Mouse (Mus musculus) cerebellum, adult 9-10 months (tissue): ENCODE measurements at regions not wholly inside any gene's neighbourhood (a gene's known extent, or its start where the extent isn't known, plus 50 kb on each side); places are given as distances from the start of the nearest gene placed in this dataset.

Source experiments
- DNase-seq: peaks from one replicate; pipeline ENCODE4 v3.0.0; 2022

GRCm38 (mm10) chr1:184454381-184454780 is 278.0 kb downstream of the Hlx start:
- no peak for DNase-seq

GRCm38 (mm10) chr1:184453673-184454072 is 278.7 kb downstream of the Hlx start:
- DNase-seq = no peak

GRCm38 (mm10) chr1:184453061-184453460 is 279.4 kb downstream of the Hlx start:
- DNase-seq = no peak

GRCm38 (mm10) chr1:184451686-184452085 is 280.7 kb downstream of the Hlx start:
- no peak for DNase-seq

GRCm38 (mm10) chr1:184449007-184449406 is 283.4 kb downstream of the Hlx start:
- DNase-seq = no peak

GRCm38 (mm10) chr1:184447911-184448310 is 284.5 kb downstream of the Hlx start:
- peak; percentile 37 for DNase-seq

- peak; percentile 57 for DNase-seq
These were observed 285.2 kb downstream of the Hlx start for GRCm38 (mm10) chr1:184447161-184447667.

- no peak for DNase-seq
These were observed 288.2 kb downstream of the Hlx start for GRCm38 (mm10) chr1:184444189-184444588.

- no peak for DNase-seq
These were observed 289.7 kb downstream of the Hlx start for GRCm38 (mm10) chr1:184442701-184443100.

- no peak for DNase-seq
These were observed 291.3 kb downstream of the Hlx start for GRCm38 (mm10) chr1:184441005-184441557.

- DNase-seq = no peak
These were observed 292.9 kb downstream of the Hlx start for GRCm38 (mm10) chr1:184439506-184439905.

GRCm38 (mm10) chr1:184436387-184436786 is 296.0 kb downstream of the Hlx start:
- DNase-seq = no peak

- no peak for DNase-seq
These were observed 303.8 kb downstream of the Hlx start for GRCm38 (mm10) chr1:184428612-184429011.

GRCm38 (mm10) chr1:184428035-184428434 is 304.4 kb downstream of the Hlx start:
- no peak for DNase-seq

GRCm38 (mm10) chr1:184425694-184426093 is 306.7 kb downstream of the Hlx start:
- DNase-seq = no peak

- DNase-seq = no peak
These were observed 308.4 kb downstream of the Hlx start for GRCm38 (mm10) chr1:184424035-184424434.

- DNase-seq = no peak
These were observed 319.8 kb downstream of the Hlx start for GRCm38 (mm10) chr1:184412596-184412995.

- DNase-seq = no peak
These were observed 321.4 kb downstream of the Hlx start for GRCm38 (mm10) chr1:184411066-184411465.

- DNase-seq = no peak
These were observed 322.4 kb downstream of the Hlx start for GRCm38 (mm10) chr1:184409986-184410385.

- no peak for DNase-seq
These were observed 329.4 kb downstream of the Hlx start for GRCm38 (mm10) chr1:184402985-184403384.

GRCm38 (mm10) chr1:184395215-184395614 is 337.2 kb downstream of the Hlx start:
- peak; percentile 4 for DNase-seq

GRCm38 (mm10) chr1:184394559-184395194 is 337.7 kb downstream of the Hlx start:
- DNase-seq = no peak

- DNase-seq = no peak
These were observed 348.2 kb downstream of the Hlx start for GRCm38 (mm10) chr1:184384088-184384823.

- no peak for DNase-seq
These were observed 344.6 kb upstream of the 1700056E22Rik start for GRCm38 (mm10) chr1:184378665-184379064.
